Mouse (Mus musculus): Measurements from ENCODE around the gene Vgll3. TPM values are rescaled to one million over a fixed set of nuclear protein-coding genes. Genes with fewer than 3 reads are reported as not detected.

Gene Vgll3
- 2.4 and 3.6 TPM in 2 replicates for polyA plus RNA-seq (2014; fragmentation: Nextera tagmentation; extraction: Ambion mirVana)

DNA sequence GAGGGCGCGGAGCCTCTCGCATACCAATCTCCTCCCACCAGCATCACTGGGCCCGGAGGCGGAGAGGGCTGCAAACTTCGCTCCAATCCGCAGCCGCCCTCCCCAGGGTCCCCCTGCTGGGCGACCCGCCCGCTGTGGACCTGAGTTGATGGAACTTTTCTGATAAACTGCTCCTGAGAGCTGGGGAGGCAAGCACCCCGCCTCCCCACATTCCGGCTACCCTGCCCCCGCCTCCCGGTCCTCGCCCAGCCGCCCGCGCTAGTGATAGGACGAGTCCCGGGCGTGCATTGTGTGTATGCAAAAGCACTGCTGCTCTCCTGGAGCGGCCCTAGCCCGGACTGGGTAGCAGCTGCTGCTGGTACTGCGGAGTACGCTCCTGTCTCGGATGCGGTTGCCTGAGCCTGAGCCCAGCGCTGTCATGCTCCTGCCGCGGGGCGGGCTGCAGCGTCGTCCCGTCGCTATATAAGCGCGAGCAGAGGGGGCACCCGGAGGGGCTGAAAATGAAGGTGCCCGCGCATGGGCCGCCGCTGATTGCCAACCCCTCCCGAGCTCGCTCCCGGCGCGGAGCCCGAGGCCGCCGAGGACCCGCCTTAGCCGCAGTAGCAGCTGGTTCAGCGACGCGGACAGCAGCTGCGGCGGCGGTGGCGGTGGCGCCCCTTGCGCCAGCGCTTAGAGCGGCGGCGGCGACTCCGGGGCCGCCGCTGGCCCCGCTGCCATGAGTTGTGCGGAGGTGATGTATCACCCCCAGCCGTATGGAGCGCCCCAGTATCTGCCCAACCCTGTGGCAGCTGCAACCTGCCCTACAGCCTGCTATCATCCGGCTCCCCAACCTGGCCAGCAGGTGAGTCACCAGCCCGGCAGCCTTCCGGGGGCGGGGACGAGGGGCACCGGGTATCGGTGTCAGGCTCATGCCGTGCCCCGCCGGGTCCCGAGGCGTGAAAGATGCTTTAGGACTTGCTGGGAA is at the start of gene Vgll3:
Vgll3 (plus strand) TSS at position 340 of the 964 bp plus-strand sequence.
- Histone ChIP-seq H3K27me3 (ENCODE audit: control insufficient read depth, insufficient read depth, low read length) (peaks cover 4% of the 10 kb centered on the region; the same call in 1 of the 2 replicates), H3K9ac (ENCODE audit: low read length) (peak within 1 kb of the TSS; percentile 63), H3K4me3 (ENCODE audit: low read depth, low read length) (peak within 1 kb of the TSS; percentile 57), H3K4me1 (replicated peaks; ENCODE audit: control insufficient read depth, insufficient read depth, low read length) (0 out of 2 replicates have a peak, but pooled peaks cover 6% of the 10 kb centered on the region), H3K4me2 (ENCODE audit: low read depth, low read length, severe bottlenecking) (peak within 1 kb of the TSS; percentile 97), H3K36me3 (ENCODE audit: control insufficient read depth, insufficient read depth, low read length) (no peaks in the 10 kb centered on the region), H3K27ac (ENCODE audit: low read depth, low read length) (peak within 1 kb of the TSS; percentile 57), H3K9me3 (ENCODE audit: control insufficient read depth, low read length) (no peaks in the 10 kb centered on the region)
- DNase-seq (ENCODE audit: low spot score), result peak; percentile 92
- peak; percentile 99 for ATAC-seq (replicated peaks; ENCODE audit: low FRiP score)
- under 1% methylated on average over 85 of the region's 86 CpGs for WGBS

DNA sequence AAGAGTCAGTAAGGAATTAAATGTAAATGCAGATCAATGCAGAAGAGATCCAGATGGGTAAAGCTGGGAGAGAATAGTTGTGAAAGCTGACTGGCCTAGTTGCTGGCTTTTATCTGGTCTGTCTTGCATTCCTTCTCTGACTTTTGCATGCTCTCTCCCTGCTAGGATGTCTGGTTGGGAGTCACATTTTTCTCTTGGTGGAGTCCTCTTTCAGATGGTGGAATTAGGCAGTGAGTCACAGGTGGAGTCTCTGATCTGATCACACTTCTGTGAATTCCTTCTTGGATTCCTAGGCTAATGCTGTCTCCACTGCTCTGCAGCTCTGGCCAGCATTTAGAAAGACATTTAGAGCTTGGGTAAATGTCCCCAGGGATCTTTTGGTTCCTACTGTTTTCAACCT is 49.1 kb upstream of the Vgll3 start:
- no peak for ATAC-seq (replicated peaks; ENCODE audit: low FRiP score)
- no peaks in the 10 kb centered on the region for H3K4me1 ChIP-seq (replicated peaks; ENCODE audit: control insufficient read depth, insufficient read depth, low read length)
- no peaks in the 10 kb centered on the region for H3K36me3 ChIP-seq (ENCODE audit: control insufficient read depth, insufficient read depth, low read length)

DNA sequence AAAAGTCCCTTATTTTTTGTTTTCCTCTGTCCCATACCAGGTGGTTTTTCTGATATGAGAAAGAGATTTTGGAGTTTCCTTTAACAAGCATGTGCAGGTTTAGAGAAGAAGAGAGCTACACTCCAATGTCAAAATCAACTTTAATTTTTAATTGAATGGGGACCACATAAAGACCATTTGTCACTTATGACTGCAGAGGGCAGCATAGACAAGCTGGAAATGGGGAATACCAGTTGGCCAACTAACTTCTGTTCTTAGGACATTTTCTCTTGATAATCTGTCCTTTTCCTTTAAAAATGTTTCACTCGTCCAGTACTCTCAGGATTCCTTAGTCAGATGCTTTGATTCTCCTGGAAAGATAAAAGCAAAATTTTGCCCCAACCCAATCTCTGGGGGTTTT is 29.1 kb upstream of the Vgll3 start:
- Histone ChIP-seq H3K36me3 (ENCODE audit: control insufficient read depth, insufficient read depth, low read length) (no peaks in the 10 kb centered on the region), H3K4me1 (replicated peaks; ENCODE audit: control insufficient read depth, insufficient read depth, low read length) (no peaks in the 10 kb centered on the region), H3K9me3 (ENCODE audit: control insufficient read depth, low read length) (no peaks in the 10 kb centered on the region), H3K4me3 (ENCODE audit: low read depth, low read length) (no peak overlapping the region), H3K27me3 (ENCODE audit: control insufficient read depth, insufficient read depth, low read length) (no peaks in the 10 kb centered on the region), H3K27ac (ENCODE audit: low read depth, low read length) (no peak overlapping the region), H3K9ac (ENCODE audit: low read length) (no peak overlapping the region), H3K4me2 (ENCODE audit: low read depth, low read length, severe bottlenecking) (no peak overlapping the region)
- DNase-seq (ENCODE audit: low spot score) (no peak), ATAC-seq (replicated peaks; ENCODE audit: low FRiP score) (no peak)
- WGBS, result 74% methylated on average over 1 of the region's 1 CpGs

More for the DNA sequence above, 49.1 kb upstream of the Vgll3 start:
- Histone ChIP-seq H3K9ac (ENCODE audit: low read length) (no peak overlapping the region), H3K27me3 (ENCODE audit: control insufficient read depth, insufficient read depth, low read length) (no peaks in the 10 kb centered on the region), H3K4me2 (ENCODE audit: low read depth, low read length, severe bottlenecking) (no peak overlapping the region), H3K9me3 (ENCODE audit: control insufficient read depth, low read length) (no peaks in the 10 kb centered on the region), H3K27ac (ENCODE audit: low read depth, low read length) (no peak overlapping the region), H3K4me3 (ENCODE audit: low read depth, low read length) (no peak overlapping the region)
- no peak for DNase-seq (ENCODE audit: low spot score)

DNA sequence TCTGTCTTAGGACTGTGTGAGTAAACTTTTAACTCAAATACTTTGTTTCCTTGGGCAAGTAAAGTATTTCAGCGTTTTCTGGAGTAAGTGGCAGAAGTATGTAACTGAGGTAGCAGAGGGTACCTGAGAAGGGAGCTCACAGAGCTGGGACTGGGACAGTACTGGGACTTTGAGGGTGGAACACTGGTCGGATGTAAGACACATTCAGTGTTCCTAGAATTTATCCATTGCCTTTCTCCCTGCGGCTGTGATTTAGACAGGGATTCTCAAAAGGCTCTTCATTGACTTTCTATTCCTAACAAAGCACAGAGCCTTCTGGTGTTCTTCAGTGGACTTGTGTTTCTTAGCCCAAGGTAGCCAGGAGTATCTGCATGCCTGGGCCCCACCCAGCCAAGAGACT is 1.0 kb downstream of the Vgll3 start:
- DNase-seq (ENCODE audit: low spot score), result no peak
- peaks cover 4% of the 10 kb centered on the region; the same call in 1 of the 2 replicates for H3K27me3 ChIP-seq (ENCODE audit: control insufficient read depth, insufficient read depth, low read length)
- no peaks in the 10 kb centered on the region for H3K9me3 ChIP-seq (ENCODE audit: control insufficient read depth, low read length)
- H3K4me3 ChIP-seq (ENCODE audit: low read depth, low read length), result peak overlapping the region; percentile 57
- 18% methylated on average over 3 of the region's 3 CpGs for WGBS
- no peak overlapping the region; the same call in 1 of the 2 replicates for H3K9ac ChIP-seq (ENCODE audit: low read length)
- no peak for ATAC-seq (replicated peaks; ENCODE audit: low FRiP score)
- H3K36me3 ChIP-seq (ENCODE audit: control insufficient read depth, insufficient read depth, low read length), result no peaks in the 10 kb centered on the region
- peak overlapping the region; percentile 97 for H3K4me2 ChIP-seq (ENCODE audit: low read depth, low read length, severe bottlenecking)
- H3K4me1 ChIP-seq (replicated peaks; ENCODE audit: control insufficient read depth, insufficient read depth, low read length), result 0 out of 2 replicates have a peak, but pooled peaks cover 6% of the 10 kb centered on the region
- no peak overlapping the region for H3K27ac ChIP-seq (ENCODE audit: low read depth, low read length)

DNA sequence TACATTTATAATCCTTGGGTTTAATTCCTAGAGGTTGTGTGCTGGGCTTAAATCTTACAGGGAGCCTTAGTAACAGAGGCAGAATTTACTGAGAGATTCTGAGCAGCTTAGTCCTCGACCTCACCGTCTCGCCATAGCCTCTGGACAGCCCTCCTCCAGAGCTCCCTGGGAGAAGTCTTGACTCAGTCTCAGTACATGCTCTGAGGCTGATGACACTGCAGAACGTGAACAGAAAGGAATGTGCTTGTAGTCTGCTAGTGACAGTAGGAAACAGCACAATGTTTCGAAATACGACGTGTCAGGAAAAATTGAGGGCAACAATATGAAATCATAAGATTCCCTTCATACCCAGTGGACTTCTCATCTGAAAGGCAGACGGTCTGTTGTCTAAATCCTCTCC is 3.7 kb downstream of the Vgll3 start:
- WGBS, result 76% methylated on average over 8 of the region's 8 CpGs
- ATAC-seq (replicated peaks; ENCODE audit: low FRiP score), result no peak

DNA sequence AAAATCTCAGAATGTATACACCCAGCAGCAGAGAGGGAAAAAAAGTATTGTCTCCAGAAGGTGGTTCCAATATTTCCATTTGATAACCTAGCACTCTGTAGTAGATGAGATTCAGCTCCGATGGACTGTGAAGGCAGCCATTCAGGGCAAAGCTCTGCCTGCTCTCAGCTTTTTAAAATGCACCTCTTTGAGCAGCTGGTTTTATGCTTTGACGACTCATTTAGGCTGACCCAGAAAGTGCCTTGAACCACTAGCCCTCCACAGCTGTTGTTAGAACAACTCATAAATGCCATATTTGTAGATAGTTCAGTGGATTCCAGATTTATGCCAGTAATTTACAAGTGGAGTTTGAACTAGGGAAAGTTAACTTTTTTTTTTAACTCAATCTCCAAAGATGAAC is 5.7 kb downstream of the Vgll3 start:
- ATAC-seq (replicated peaks; ENCODE audit: low FRiP score) (no peak), DNase-seq (ENCODE audit: low spot score) (no peak)
- Histone ChIP-seq H3K9ac (ENCODE audit: low read length) (no peak overlapping the region), H3K4me2 (ENCODE audit: low read depth, low read length, severe bottlenecking) (no peak overlapping the region), H3K4me3 (ENCODE audit: low read depth, low read length) (no peak overlapping the region), H3K9me3 (ENCODE audit: control insufficient read depth, low read length) (no peaks in the 10 kb centered on the region), H3K27ac (ENCODE audit: low read depth, low read length) (no peak overlapping the region), H3K36me3 (ENCODE audit: control insufficient read depth, insufficient read depth, low read length) (no peaks in the 10 kb centered on the region), H3K4me1 (replicated peaks; ENCODE audit: control insufficient read depth, insufficient read depth, low read length) (0 out of 2 replicates have a peak, but pooled peaks cover under 1% of the 10 kb centered on the region), H3K27me3 (ENCODE audit: control insufficient read depth, insufficient read depth, low read length) (peaks cover 4% of the 10 kb centered on the region; the same call in 1 of the 2 replicates)
- WGBS, result 41% methylated on average over 2 of the region's 2 CpGs

More for the DNA sequence above, 3.7 kb downstream of the Vgll3 start:
- Histone ChIP-seq H3K27ac (ENCODE audit: low read depth, low read length) (no peak overlapping the region), H3K9ac (ENCODE audit: low read length) (no peak overlapping the region), H3K4me2 (ENCODE audit: low read depth, low read length, severe bottlenecking) (no peak overlapping the region), H3K27me3 (ENCODE audit: control insufficient read depth, insufficient read depth, low read length) (peaks cover 4% of the 10 kb centered on the region; the same call in 1 of the 2 replicates), H3K9me3 (ENCODE audit: control insufficient read depth, low read length) (no peaks in the 10 kb centered on the region), H3K4me1 (replicated peaks; ENCODE audit: control insufficient read depth, insufficient read depth, low read length) (0 out of 2 replicates have a peak, but pooled peaks cover 6% of the 10 kb centered on the region), H3K4me3 (ENCODE audit: low read depth, low read length) (no peak overlapping the region), H3K36me3 (ENCODE audit: control insufficient read depth, insufficient read depth, low read length) (no peaks in the 10 kb centered on the region)
- DNase-seq (ENCODE audit: low spot score), result no peak

DNA sequence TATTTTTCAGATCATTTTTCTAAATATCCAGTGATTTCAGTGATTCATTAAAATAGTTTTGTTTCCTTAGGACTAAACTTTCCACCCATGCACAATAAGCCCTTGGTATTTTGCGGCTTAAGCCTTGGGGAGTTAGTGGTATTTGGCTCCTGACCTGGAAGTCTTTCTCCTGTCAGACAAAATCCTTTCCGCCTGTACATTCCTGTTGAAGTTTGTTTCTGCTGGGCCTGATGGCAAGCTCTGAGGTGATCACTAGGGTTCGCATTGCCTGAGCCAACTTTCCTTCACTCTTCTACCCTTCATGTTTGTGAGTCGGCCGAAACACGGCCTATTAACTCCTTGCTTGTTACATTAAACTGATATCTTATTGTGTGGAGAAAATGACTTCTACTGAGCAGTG is 8.7 kb downstream of the Vgll3 start:
- Histone ChIP-seq H3K4me1 (replicated peaks; ENCODE audit: control insufficient read depth, insufficient read depth, low read length) (no peaks in the 10 kb centered on the region), H3K27me3 (ENCODE audit: control insufficient read depth, insufficient read depth, low read length) (no peaks in the 10 kb centered on the region), H3K4me2 (ENCODE audit: low read depth, low read length, severe bottlenecking) (no peak overlapping the region), H3K4me3 (ENCODE audit: low read depth, low read length) (no peak overlapping the region), H3K9ac (ENCODE audit: low read length) (no peak overlapping the region), H3K36me3 (ENCODE audit: control insufficient read depth, insufficient read depth, low read length) (no peaks in the 10 kb centered on the region), H3K9me3 (ENCODE audit: control insufficient read depth, low read length) (no peaks in the 10 kb centered on the region), H3K27ac (ENCODE audit: low read depth, low read length) (no peak overlapping the region)
- no peak for DNase-seq (ENCODE audit: low spot score)
- 90% methylated on average over 6 of the region's 6 CpGs for WGBS
- ATAC-seq (replicated peaks; ENCODE audit: low FRiP score), result no peak

DNA sequence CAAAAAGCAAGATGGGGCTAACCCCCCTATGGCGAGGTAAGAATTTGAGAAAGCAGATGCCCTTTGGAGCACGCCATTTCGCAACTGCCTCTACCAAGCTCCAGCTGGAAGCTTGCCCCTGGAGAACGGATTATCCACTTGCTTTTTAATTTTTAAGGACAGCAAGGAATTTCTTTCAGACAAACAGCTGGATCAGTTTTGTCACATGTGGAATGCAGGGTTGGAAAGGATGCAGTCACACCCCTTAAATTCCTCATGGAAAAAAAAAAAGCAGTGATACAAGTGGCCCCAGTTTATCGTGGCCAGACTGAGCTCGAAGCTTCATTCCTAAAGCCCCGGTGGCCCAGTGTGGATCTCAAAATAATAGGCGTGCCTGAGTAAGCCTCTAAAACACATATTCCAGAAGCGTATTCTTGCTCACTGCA is 13.1 kb downstream of the Vgll3 start:
- Histone ChIP-seq H3K9ac (ENCODE audit: low read length) (no peak overlapping the region), H3K9me3 (ENCODE audit: control insufficient read depth, low read length) (no peaks in the 10 kb centered on the region), H3K4me1 (replicated peaks; ENCODE audit: control insufficient read depth, insufficient read depth, low read length) (no peaks in the 10 kb centered on the region), H3K36me3 (ENCODE audit: control insufficient read depth, insufficient read depth, low read length) (no peaks in the 10 kb centered on the region), H3K4me3 (ENCODE audit: low read depth, low read length) (no peak overlapping the region), H3K27ac (ENCODE audit: low read depth, low read length) (no peak overlapping the region), H3K4me2 (ENCODE audit: low read depth, low read length, severe bottlenecking) (no peak overlapping the region), H3K27me3 (ENCODE audit: control insufficient read depth, insufficient read depth, low read length) (no peaks in the 10 kb centered on the region)
- DNase-seq (ENCODE audit: low spot score) (no peak), ATAC-seq (replicated peaks; ENCODE audit: low FRiP score) (no peak)
- WGBS, result 85% methylated on average over 9 of the region's 9 CpGs

Data from forebrain, embryonic 11.5 days (tissue).